Comparison of ENCODE assay signal across 10 mouse cellular contexts in genomic region chr2:108877141-108877540, GRCm38 (mm10).
DNase-seq lines count a peak whose midpoint lies in the region; ATAC-seq and TF ChIP-seq lines count a peak whose summit lies in the region.
"Had no signal": no experiment of that assay in that cellular context is flagged by ENCODE, and none has a peak within 500 bp of the region (broad histone marks: within the 10 kb centered on the region; RNA-seq: fewer than 3 reads in every experiment).

No protein-coding gene starts in this region.

- H3K9me3 ChIP-seq in lung, postnatal 0 days (ENCODE audit: low read length), result no peaks in the 10 kb centered on the region
- no peaks in the 10 kb centered on the region for H3K9me3 ChIP-seq in neural tube, embryonic 15.5 days (replicated peaks)
- H3K9me3 ChIP-seq: hindbrain, embryonic 15.5 days had no signal

- TF ChIP-seq EP300 in lung, postnatal 0 days (IDR thresholded peaks at IDR 0.05), result no peak

- H3K4me3 ChIP-seq in lung, postnatal 0 days (ENCODE audit: low read depth, low read length), result no peak overlapping the region
- H3K4me3 ChIP-seq in neural tube, embryonic 15.5 days (replicated peaks), result no peak overlapping the region
- H3K4me3 ChIP-seq: hindbrain, embryonic 15.5 days had no signal

- H3K4me2 ChIP-seq in lung, postnatal 0 days (replicated peaks; ENCODE audit: low read depth, low read length), result no peak overlapping the region
- no peak overlapping the region for H3K4me2 ChIP-seq in neural tube, embryonic 15.5 days
- H3K4me2 ChIP-seq: hindbrain, embryonic 15.5 days had no signal

- H3K36me3 ChIP-seq in lung, postnatal 0 days (ENCODE audit: insufficient read depth, low read length), result no peaks in the 10 kb centered on the region
- H3K36me3 ChIP-seq in neural tube, embryonic 15.5 days, result no peaks in the 10 kb centered on the region
- H3K36me3 ChIP-seq: hindbrain, embryonic 15.5 days had no signal

- DNase-seq in frontal cortex, postnatal 25 days (ENCODE audit: low spot score in 2 of 2), result no peak
- DNase-seq in lung, postnatal 0 days (ENCODE audit: low spot score), result peak; percentile 43
- no peak for DNase-seq in lung, postnatal 14 days
- DNase-seq in R1 (ENCODE audit: low read depth, low spot score), result peak; percentile 37
- peak; percentile 72 for DNase-seq in retina, embryonic 14.5 days (ENCODE audit: low spot score)
- DNase-seq in heart, adult 9 months (ENCODE audit: low spot score in 2 of 2), result no peak
- DNase-seq: gastrocnemius, postnatal 25 days had no signal

- 66% methylated on average over 4 of the region's 4 CpGs for WGBS in lung, postnatal 0 days
- WGBS in neural tube, embryonic 15.5 days, result 78% methylated on average over 4 of the region's 4 CpGs

- no peaks in the 10 kb centered on the region for H3K27me3 ChIP-seq in lung, postnatal 0 days (replicated peaks; ENCODE audit: insufficient read depth, low read length)
- no peaks in the 10 kb centered on the region for H3K27me3 ChIP-seq in neural tube, embryonic 15.5 days (replicated peaks)
- H3K27me3 ChIP-seq: hindbrain, embryonic 15.5 days had no signal

- no peaks in the 10 kb centered on the region for H3K4me1 ChIP-seq in lung, postnatal 0 days (ENCODE audit: insufficient read depth, low read depth, low read length)
- no peaks in the 10 kb centered on the region for H3K4me1 ChIP-seq in neural tube, embryonic 15.5 days
- H3K4me1 ChIP-seq: hindbrain, embryonic 15.5 days had no signal

- TF ChIP-seq CTCF in lung, postnatal 0 days (IDR thresholded peaks at IDR 0.05), result peak; percentile 51

- H3K27ac ChIP-seq in lung, postnatal 0 days (ENCODE audit: low read length), result no peak overlapping the region
- no peak overlapping the region for H3K27ac ChIP-seq in neural tube, embryonic 15.5 days (replicated peaks)
- H3K27ac ChIP-seq: hindbrain, embryonic 15.5 days had no signal

- peak; percentile 93 for ATAC-seq in frontal cortex, adult (ENCODE audit: low TSS enrichment)
- no peak for ATAC-seq in lung, postnatal 0 days
- no peak for ATAC-seq in neural tube, embryonic 15.5 days (ENCODE audit: low FRiP score)

- no peak overlapping the region for H3K9ac ChIP-seq in lung, postnatal 0 days (replicated peaks; ENCODE audit: low read depth)
- H3K9ac ChIP-seq in neural tube, embryonic 15.5 days (replicated peaks), result no peak overlapping the region
- H3K9ac ChIP-seq: hindbrain, embryonic 15.5 days had no signal

Comparison
In these comparisons a context has a peak if more than half of its experiments do, and no peak if none do; other contexts are left out.
1. DNase-seq: peak in lung, postnatal 0 days (single experiment), R1 (single experiment) and retina, embryonic 14.5 days (single experiment); none in frontal cortex, postnatal 25 days (0 of 2), lung, postnatal 14 days (single experiment) and heart, adult 9 months (0 of 2).